Mouse (Mus musculus) hindbrain, embryonic 10.5 days (tissue): ENCODE measurements around the gene Eefsec. TPM values are rescaled to one million over a fixed set of nuclear protein-coding genes. Genes with fewer than 3 reads are reported as not detected.
A peak's percentile ranks its signal among the peaks of the same experiment; 100 is the strongest.

Source experiments
- DNase-seq: peaks from one replicate; pipeline ENCODE4 v3.0.0-alpha.2; 2017; ENCODE audit warnings: low spot score
- H3K27ac ChIP-seq: fragments of 300-500 bp; sonication (generic); 2 replicates; pipeline ENCODE4 v1.5.1; 2016; ENCODE audit warnings: mild to moderate bottlenecking, moderate library complexity
- H3K27me3 ChIP-seq: fragments of 300-500 bp; sonication (generic); 2 replicates; pipeline ENCODE4 v1.6.1; 2016; ENCODE audit warnings: mild to moderate bottlenecking; ENCODE audit not compliant: poor library complexity, insufficient read depth, severe bottlenecking
- H3K36me3 ChIP-seq: fragments of 300-500 bp; sonication (generic); 2 replicates; pipeline ENCODE4 v1.6.1; 2016; ENCODE audit warnings: mild to moderate bottlenecking, moderate library complexity
- H3K4me1 ChIP-seq: fragments of 300-500 bp; sonication (generic); replicated peaks from 2 replicates; pipeline ENCODE4 v1.6.1; 2016; ENCODE audit warnings: mild to moderate bottlenecking
- H3K4me3 ChIP-seq: fragments of 300-500 bp; sonication (generic); 2 replicates; pipeline ENCODE4 v1.5.1; 2016; ENCODE audit warnings: mild to moderate bottlenecking, moderate library complexity
- H3K9me3 ChIP-seq: fragments of 300-500 bp; sonication (generic); 2 replicates; pipeline ENCODE4 v1.6.1; 2016; ENCODE audit warnings: mild to moderate bottlenecking, moderate library complexity
- WGBS: fragments of 180-500 bp; shearing (Covaris S2); methylation state at CpG from one replicate; pipeline ENCODE4 v1.1.7; 2016; 5-methylcytosine and 5-hydroxymethylcytosine counted together
- polyA plus RNA-seq: library from polyadenylated mRNA; unstranded; fragments of >200 nt; fragmentation: Nextera tagmentation; extraction: Ambion mirVana; gene quantifications from 2 replicates; pipeline ENCODE4 v1.2.1, GENCODE M21; 2016

Eefsec gene
- polyA plus RNA-seq, 1 experiment from 2014 or later: 32.9 TPM

DNA sequence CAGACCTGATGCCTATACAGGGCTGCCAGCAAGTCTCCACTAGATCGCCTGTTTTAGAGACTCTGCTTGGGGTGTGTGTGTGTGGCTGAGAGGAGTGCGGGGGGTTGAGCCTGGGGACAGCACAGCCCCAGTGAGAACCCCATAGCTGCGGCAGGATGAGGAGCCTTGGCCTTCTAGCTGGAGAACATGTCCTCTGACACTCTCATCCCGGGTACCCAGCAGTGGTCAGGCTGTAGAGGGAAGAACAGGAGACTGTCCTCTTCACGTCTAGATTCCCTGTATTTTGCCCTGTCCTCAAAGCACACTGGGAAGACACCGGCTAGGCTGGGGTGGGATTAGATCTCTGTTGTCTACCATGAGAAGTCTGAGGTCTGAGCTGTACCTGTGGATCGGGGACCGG, 210.9 kb downstream of the Eefsec start:
- 22% methylated on average over 8 of the region's 8 CpGs for whole genome bisulfite sequencing
- Histone ChIP-seq H3K36me3 (no peaks in the 10 kb centered on the region), H3K27ac (peak overlapping the region; percentile 86), H3K27me3 (peaks cover 99% of the 10 kb centered on the region), H3K9me3 (no peaks in the 10 kb centered on the region), H3K4me3 (peak overlapping the region; percentile 47), H3K4me1 (peaks cover 41% of the 10 kb centered on the region)
- DNase-seq: no peak

DNA sequence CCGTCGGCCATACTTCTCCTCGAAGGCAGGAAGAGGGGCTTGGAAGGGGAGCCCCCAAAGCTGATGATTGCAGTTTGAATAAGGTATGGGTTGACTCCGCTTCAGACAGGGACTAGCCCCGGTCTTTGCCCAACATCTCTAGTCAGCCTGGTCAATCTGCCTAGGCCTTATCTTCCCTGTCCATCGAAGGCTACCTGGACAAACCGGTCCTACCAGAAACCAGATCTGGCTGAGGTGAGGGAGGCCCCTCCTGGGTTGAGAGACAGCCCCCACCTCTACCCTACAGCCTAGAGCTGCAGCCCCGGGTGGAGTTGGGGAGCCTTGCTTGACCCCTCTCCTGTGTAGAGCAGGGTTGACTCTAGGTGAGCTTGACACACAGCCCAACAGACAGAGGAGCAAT, 212.3 kb downstream of the Eefsec start:
- WGBS: 76% methylated on average over 8 of the region's 8 CpGs
- Histone ChIP-seq H3K4me3 (no peak overlapping the region), H3K27ac (peak overlapping the region; percentile 41), H3K4me1 (peaks cover 46% of the 10 kb centered on the region), H3K27me3 (peaks cover 95% of the 10 kb centered on the region), H3K9me3 (no peaks in the 10 kb centered on the region), H3K36me3 (no peaks in the 10 kb centered on the region)
- DNase-seq: no peak

DNA sequence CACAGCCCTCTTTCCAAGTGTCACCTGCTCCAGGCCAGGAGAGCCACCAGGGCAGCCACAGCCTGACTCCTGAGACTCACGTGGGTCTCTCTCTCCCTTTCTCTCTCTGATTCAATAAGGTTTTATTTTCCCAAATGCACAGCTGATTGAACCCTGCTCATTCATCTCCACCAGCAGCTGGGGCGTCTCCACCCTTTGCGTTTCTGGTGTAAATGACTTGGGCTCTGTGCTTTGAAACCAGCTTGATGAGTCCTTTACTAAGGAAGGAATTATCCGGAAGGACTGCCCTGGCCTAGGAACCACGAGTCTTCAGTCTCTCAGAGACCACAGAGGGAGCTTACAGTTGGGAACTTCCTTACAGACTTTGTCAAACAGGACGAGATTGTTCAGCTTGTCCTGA, 214.1 kb downstream of the Eefsec start:
- peaks cover 55% of the 10 kb centered on the region for H3K4me1 ChIP-seq
- H3K27ac ChIP-seq: no peak overlapping the region
- peaks cover 92% of the 10 kb centered on the region for H3K27me3 ChIP-seq
- 67% methylated on average over 6 of the region's 6 CpGs for WGBS
- DNase-seq: no peak
- no peaks in the 10 kb centered on the region for H3K9me3 ChIP-seq
- no peaks in the 10 kb centered on the region for H3K36me3 ChIP-seq
- no peak overlapping the region for H3K4me3 ChIP-seq

DNA sequence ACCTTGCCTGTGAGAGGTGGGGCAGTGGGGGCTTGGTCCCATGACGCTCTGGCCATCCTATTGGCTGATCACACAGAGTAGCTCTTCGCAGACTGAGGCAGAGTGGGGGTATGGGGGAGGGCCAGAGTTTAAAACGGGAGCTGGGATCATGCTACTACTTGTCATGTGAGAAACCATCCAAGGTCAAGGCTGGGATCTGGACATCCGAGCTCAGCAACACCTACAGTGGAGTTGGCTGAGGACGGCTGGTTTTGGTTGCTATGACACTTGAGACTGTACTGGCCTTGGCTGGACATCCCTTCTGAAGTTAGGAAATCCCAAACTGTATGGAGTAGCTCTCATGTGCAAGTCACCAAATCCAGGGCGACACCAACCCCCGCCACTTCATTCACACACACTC, 214.5 kb downstream of the Eefsec start:
- Histone ChIP-seq H3K27ac (no peak overlapping the region), H3K4me3 (no peak overlapping the region), H3K4me1 (peaks cover 55% of the 10 kb centered on the region), H3K27me3 (peaks cover 88% of the 10 kb centered on the region), H3K9me3 (no peaks in the 10 kb centered on the region), H3K36me3 (no peaks in the 10 kb centered on the region)
- no peak for DNase-seq
- WGBS: 82% methylated on average over 7 of the region's 7 CpGs

DNA sequence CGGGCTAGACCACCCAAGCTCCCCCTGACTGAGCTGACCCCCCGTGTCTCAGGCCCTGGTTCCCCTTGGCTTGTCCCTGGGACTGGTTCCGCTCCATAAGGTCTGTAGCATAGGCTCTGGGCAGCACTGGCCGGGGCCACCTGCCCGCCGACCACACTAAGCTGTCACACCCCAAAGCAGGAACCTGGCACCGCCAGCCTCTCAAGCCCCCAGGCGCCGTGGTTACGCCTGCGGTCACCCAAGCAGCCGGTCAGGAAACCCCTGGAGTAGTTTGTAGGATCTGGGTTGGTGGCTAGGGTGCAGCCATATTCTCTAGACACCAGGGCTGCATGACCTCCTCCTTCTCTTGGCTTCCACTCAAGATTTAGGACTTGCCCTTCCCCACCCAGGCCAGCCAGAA, 217.1 kb downstream of the Eefsec start:
- 85% methylated on average over 12 of the region's 12 CpGs for WGBS
- Histone ChIP-seq H3K27ac (0 out of 2 replicates have a peak overlapping the region, but pooled peaks have one; percentile 10), H3K36me3 (no peaks in the 10 kb centered on the region), H3K27me3 (peaks cover 73% of the 10 kb centered on the region), H3K4me1 (peaks cover 53% of the 10 kb centered on the region), H3K9me3 (no peaks in the 10 kb centered on the region), H3K4me3 (no peak overlapping the region)
- no peak for DNase-seq

DNA sequence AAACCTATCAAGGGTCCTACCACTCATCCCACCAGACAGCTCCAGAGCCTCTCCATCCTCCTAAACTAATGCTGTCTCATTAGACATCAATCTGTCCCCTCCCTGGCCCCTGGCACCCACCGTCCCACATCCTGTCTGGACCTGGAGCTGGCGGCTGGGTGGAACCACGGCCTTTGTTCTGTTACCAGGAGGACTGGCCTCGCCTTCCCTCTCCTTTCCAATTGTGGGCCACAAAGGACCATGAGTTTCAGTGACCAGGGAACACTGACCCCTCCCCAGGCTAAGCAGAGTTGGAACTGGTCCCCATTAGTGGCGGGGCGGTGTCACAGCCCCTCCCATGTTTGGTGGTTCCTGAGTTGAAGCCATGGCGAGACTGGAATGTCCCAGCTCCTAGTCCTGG, 218.8 kb downstream of the Eefsec start:
- 58% methylated on average over 7 of the region's 7 CpGs for WGBS
- no peak overlapping the region for H3K4me3 ChIP-seq
- no peak for DNase-seq
- no peaks in the 10 kb centered on the region for H3K36me3 ChIP-seq
- peak overlapping the region; percentile 72; the same call in 1 of the 2 replicates for H3K27ac ChIP-seq
- H3K4me1 ChIP-seq: peaks cover 43% of the 10 kb centered on the region
- H3K27me3 ChIP-seq: peaks cover 68% of the 10 kb centered on the region
- H3K9me3 ChIP-seq: no peaks in the 10 kb centered on the region

DNA sequence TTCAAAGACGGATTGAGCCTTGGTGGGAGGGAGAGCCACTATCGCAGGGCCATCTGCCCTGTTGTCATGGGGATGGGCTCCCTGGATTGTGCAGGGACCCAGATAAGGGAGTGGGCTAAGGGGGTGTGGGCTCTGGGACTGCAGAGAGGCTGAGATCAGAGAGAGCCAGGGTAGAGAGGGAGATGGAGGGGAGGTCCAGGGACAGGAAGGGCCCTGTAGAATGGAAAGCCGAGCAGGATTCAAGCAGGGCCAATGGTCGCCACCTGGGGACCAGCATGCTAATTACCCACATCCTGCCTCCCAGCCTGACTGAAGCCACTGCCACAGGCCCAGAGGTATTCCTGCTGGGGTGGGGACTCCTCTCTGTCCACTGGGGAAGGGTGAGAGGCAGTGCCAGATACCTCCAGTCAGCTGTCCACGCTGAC, 219.8 kb downstream of the Eefsec start:
- Histone ChIP-seq H3K9me3 (no peaks in the 10 kb centered on the region), H3K4me1 (peaks cover 51% of the 10 kb centered on the region), H3K27ac (peak overlapping the region; percentile 42; the same call in 1 of the 2 replicates), H3K4me3 (no peak overlapping the region), H3K27me3 (peaks cover 63% of the 10 kb centered on the region), H3K36me3 (no peaks in the 10 kb centered on the region)
- WGBS: 16% methylated on average over 5 of the region's 5 CpGs
- DNase-seq: peak; percentile 45

DNA sequence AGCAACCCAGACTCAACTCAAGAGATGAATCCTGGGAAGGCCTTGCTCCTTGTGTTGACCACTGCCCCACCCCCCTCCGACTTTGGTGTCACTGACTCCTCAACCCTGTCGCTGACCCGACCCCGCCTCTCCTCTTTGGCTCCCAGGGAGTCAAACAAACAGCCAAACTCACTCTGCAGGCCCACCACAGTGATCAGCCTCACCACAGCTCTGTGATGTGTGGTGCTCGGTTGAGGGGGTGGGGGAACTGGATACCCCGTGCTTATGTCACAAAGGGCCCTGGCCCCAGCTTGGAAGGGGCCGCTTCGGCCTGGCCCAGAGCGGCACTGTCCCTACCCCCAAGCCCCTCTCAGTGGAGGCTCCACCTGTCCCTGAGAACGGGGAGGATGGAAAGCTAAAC, 224.4 kb downstream of the Eefsec start, which contains the start of gene Dnajb8:
Gene Dnajb8 (plus strand): TSS at position 301 of the 400 bp plus-strand sequence.
- 28% methylated on average over 10 of the region's 10 CpGs for WGBS
- Histone ChIP-seq H3K27ac (peak within 1 kb of the TSS; percentile 14; the same call in 1 of the 2 replicates), H3K4me1 (peaks cover 34% of the 10 kb centered on the region), H3K27me3 (peaks cover 41% of the 10 kb centered on the region), H3K9me3 (peaks cover 5% of the 10 kb centered on the region), H3K36me3 (no peaks in the 10 kb centered on the region), H3K4me3 (no peak within 1 kb of the TSS)
- no peak for DNase-seq

DNA sequence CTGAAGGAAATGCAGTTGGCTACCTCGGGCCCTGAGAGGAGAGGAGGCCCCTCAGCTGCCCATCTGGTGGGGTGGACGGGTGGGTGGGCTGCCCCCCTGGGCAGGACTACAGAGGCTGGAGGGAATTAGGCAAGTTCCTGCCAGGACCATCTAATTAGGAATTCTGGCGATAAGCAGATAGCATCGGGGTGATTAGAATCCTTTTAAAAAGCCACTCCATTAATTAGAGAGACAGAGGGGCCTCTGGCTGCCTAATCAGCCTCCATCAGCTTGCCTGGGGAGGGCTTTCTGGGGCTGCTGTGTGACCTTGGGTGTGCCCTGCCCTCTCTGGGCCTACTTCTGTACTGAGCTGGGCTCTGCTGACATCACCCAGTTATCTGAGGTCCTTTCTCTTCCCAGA, 227.2 kb downstream of the Eefsec start:
- WGBS: 39% methylated on average over 4 of the region's 4 CpGs
- no peak for DNase-seq
- peaks cover 28% of the 10 kb centered on the region for H3K27me3 ChIP-seq
- peaks cover 5% of the 10 kb centered on the region for H3K9me3 ChIP-seq
- no peaks in the 10 kb centered on the region for H3K36me3 ChIP-seq
- H3K4me3 ChIP-seq: no peak overlapping the region
- no peak overlapping the region for H3K27ac ChIP-seq
- H3K4me1 ChIP-seq: peaks cover 25% of the 10 kb centered on the region

DNA sequence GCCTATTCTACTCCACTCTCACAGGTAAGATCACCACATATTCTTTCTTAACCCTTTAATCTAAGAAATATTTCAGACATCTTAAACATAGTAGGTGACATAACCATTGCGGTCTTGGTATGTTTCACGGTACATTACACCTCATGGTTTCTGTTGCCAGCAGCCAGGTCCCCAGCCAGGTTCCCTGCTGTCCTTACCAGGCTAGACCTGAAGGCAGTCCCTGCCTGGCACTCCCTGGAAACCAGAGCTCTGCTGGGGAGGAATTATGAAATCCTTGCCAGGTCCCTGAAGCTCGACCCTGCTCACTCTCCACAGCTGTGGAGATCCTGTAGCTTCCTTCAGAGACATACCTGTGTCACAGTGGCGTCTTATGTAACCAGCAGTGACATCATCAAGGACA, 230.1 kb downstream of the Eefsec start:
- Histone ChIP-seq H3K4me1 (peaks cover 16% of the 10 kb centered on the region), H3K27ac (no peak overlapping the region), H3K4me3 (no peak overlapping the region), H3K27me3 (peaks cover 12% of the 10 kb centered on the region), H3K36me3 (no peaks in the 10 kb centered on the region), H3K9me3 (peaks cover 5% of the 10 kb centered on the region)
- DNase-seq: no peak
- WGBS: 78% methylated on average over 4 of the region's 4 CpGs

DNA sequence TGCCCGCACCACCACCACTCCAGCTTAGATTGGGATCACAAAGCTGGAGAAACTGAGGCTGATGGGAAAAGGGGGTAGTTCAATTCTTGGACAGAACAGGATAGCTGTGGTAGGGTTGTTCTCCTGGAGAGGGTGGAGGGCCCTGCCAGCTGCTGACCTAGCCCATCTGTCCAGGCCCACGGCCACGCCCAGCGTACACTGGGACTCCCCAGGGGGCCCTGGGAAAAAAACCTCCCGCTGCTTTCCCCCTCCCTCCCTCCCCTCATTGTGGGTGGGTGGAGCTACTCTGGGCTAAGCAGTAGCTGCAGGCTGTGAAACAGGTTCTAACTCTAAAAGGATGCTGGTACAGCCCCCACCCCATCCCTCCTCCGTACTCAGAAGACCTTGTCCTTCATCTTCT, 230.5 kb downstream of the Eefsec start:
- Histone ChIP-seq H3K4me1 (peaks cover 16% of the 10 kb centered on the region), H3K27ac (0 out of 2 replicates have a peak overlapping the region, but pooled peaks have one; percentile 0), H3K27me3 (peaks cover 10% of the 10 kb centered on the region), H3K9me3 (peaks cover 5% of the 10 kb centered on the region), H3K4me3 (no peak overlapping the region), H3K36me3 (no peaks in the 10 kb centered on the region)
- no peak for DNase-seq
- 49% methylated on average over 6 of the region's 6 CpGs for WGBS

DNA sequence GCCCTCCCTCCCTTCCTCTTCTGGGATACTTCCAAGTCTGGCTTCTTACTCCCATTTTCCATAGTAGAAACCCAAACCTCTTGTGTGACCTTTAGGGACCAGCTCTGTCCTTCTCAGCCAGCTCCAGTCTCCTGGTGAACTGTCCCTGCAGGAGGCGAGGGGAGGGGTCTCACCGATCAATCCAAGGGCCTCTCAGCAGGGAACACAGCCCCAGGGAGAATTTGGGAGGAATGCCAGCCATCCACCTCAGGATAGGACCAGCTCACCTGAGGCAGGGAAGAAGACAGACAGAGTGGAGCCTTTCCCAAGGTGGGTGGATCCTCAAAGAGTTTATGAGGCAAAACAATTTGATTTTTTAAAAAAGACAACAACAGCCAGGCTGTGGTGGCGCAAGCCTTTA, 236.2 kb downstream of the Eefsec start:
- DNase-seq: no peak
- 62% methylated on average over 3 of the region's 3 CpGs for WGBS
- no peak overlapping the region for H3K27ac ChIP-seq
- H3K27me3 ChIP-seq: peaks cover 49% of the 10 kb centered on the region
- H3K4me3 ChIP-seq: no peak overlapping the region
- no peaks in the 10 kb centered on the region for H3K36me3 ChIP-seq
- H3K9me3 ChIP-seq: no peaks in the 10 kb centered on the region
- H3K4me1 ChIP-seq: peaks cover 14% of the 10 kb centered on the region

DNA sequence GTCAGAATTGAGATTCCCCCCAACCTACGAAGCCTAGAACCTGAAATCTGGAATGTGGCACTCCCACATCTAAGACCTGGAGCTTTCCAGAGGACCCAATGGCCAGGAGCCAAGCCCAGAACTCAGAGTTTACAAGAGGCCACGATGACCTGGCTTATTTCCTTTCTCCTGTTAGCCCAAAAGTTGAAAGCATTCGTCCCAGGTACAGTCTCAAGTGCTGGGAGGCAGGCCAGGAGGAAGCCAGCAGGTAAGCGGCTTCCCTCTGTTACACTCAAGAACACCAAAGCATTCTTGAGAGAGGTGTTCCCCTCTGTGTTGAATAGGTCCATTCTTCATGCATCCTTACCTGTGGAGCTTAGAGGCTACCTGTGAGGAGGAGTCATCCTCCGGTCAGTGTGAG, 236.9 kb downstream of the Eefsec start:
- Histone ChIP-seq H3K4me1 (peaks cover 19% of the 10 kb centered on the region), H3K27ac (no peak overlapping the region), H3K36me3 (no peaks in the 10 kb centered on the region), H3K27me3 (peaks cover 56% of the 10 kb centered on the region), H3K9me3 (no peaks in the 10 kb centered on the region), H3K4me3 (no peak overlapping the region)
- DNase-seq: no peak
- 79% methylated on average over 5 of the region's 5 CpGs for WGBS

DNA sequence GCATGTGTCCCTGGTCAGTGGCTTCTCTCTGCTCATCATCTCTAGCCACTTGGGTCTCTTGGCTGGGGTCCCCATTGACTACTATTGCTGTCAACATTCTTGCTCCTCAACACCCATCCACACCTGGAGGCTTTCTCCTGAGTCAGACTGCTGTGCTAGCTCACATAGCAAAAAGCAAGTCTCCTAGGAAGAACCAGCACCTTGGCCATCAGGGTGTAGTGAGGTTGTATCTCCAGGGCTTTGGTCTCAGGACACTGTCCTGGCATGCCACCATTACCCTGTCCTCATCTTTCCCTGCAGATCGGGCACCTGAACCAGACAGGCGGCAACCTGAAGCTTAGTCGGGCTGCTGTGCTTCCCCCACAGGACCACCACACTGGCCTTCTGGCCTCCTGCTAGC, 238.0 kb downstream of the Eefsec start:
- no peak for DNase-seq
- Histone ChIP-seq H3K27ac (no peak overlapping the region), H3K4me3 (no peak overlapping the region), H3K9me3 (no peaks in the 10 kb centered on the region), H3K27me3 (peaks cover 68% of the 10 kb centered on the region), H3K36me3 (no peaks in the 10 kb centered on the region), H3K4me1 (peaks cover 29% of the 10 kb centered on the region)
- 88% methylated on average over 3 of the region's 3 CpGs for WGBS
